Mouse (Mus musculus) forebrain, embryonic 10.5 days (tissue): Measurements from ENCODE around the gene Cux2. TPM values are rescaled to one million over a fixed set of nuclear protein-coding genes. Genes with fewer than 3 reads are reported as not detected.

ENCODE experiments used
- DNase-seq: peaks from one replicate; pipeline ENCODE4 v3.0.0-alpha.2; 2017; ENCODE audit warnings: low spot score; ENCODE audit errors: extremely low spot score
- H3K27ac ChIP-seq: fragments of 300-500 bp; sonication (generic); 2 replicates; pipeline ENCODE4 v1.5.1; 2016; ENCODE audit warnings: mild to moderate bottlenecking
- H3K27me3 ChIP-seq: fragments of 300-500 bp; sonication (generic); 2 replicates; pipeline ENCODE4 v1.6.1; 2016; ENCODE audit warnings: mild to moderate bottlenecking; ENCODE audit not compliant: poor library complexity, severe bottlenecking
- H3K36me3 ChIP-seq: fragments of 300-500 bp; sonication (generic); replicated peaks from 2 replicates; pipeline ENCODE4 v1.6.1; 2016; ENCODE audit warnings: mild to moderate bottlenecking, moderate library complexity
- H3K4me1 ChIP-seq: fragments of 300-500 bp; sonication (generic); 2 replicates; pipeline ENCODE4 v1.6.1; 2016
- H3K4me3 ChIP-seq: fragments of 300-500 bp; sonication (generic); 2 replicates; pipeline ENCODE4 v1.5.1; 2016; ENCODE audit warnings: mild to moderate bottlenecking, moderate library complexity
- H3K9me3 ChIP-seq: fragments of 300-500 bp; sonication (generic); 2 replicates; pipeline ENCODE4 v1.6.1; 2016; ENCODE audit warnings: mild to moderate bottlenecking, moderate library complexity
- WGBS: fragments of 180-500 bp; shearing (Covaris S2); methylation state at CpG from one replicate; pipeline ENCODE4 v1.1.7; 2016; 5-methylcytosine and 5-hydroxymethylcytosine counted together
- polyA plus RNA-seq: library from polyadenylated mRNA; unstranded; fragments of >200 nt; fragmentation: Nextera tagmentation; extraction: Ambion mirVana; gene quantifications from 2 replicates; pipeline ENCODE4 v1.2.1, GENCODE M21; 2016

Gene Cux2
- polyA plus RNA-seq, 1 experiment from 2014 or later: 6.5 TPM

- no peak overlapping the region for H3K4me3 ChIP-seq
- H3K9me3 ChIP-seq: no peaks in the 10 kb centered on the region
- DNase-seq: no peak
- H3K27me3 ChIP-seq: peaks cover 37% of the 10 kb centered on the region
- peaks cover 35% of the 10 kb centered on the region for H3K4me1 ChIP-seq
- WGBS: 86% methylated on average over 7 of the region's 7 CpGs
- H3K36me3 ChIP-seq: no peaks in the 10 kb centered on the region
- no peak overlapping the region for H3K27ac ChIP-seq
Observed at GRCm38 (mm10) chr5:121946657-121947245, 103.2 kb downstream of the Cux2 start.

- Histone ChIP-seq H3K4me1 (peaks cover 35% of the 10 kb centered on the region), H3K27ac (no peak overlapping the region), H3K9me3 (no peaks in the 10 kb centered on the region), H3K4me3 (no peak overlapping the region), H3K27me3 (peaks cover 37% of the 10 kb centered on the region), H3K36me3 (no peaks in the 10 kb centered on the region)
- WGBS: 53% methylated on average over 6 of the region's 6 CpGs
- DNase-seq: peak; percentile 70
Observed at GRCm38 (mm10) chr5:121945819-121946218, 104.1 kb downstream of the Cux2 start.

GRCm38 (mm10) chr5:121944021-121944790 lies 105.7 kb downstream of the Cux2 start:
- Histone ChIP-seq H3K9me3 (no peaks in the 10 kb centered on the region), H3K27me3 (peaks cover 26% of the 10 kb centered on the region), H3K4me1 (peaks cover 29% of the 10 kb centered on the region), H3K4me3 (no peak overlapping the region), H3K36me3 (no peaks in the 10 kb centered on the region), H3K27ac (0 out of 2 replicates have a peak overlapping the region, but pooled peaks have one; percentile 1)
- no peak for DNase-seq
- 91% methylated on average over 16 of the region's 16 CpGs for WGBS

- no peak overlapping the region for H3K4me3 ChIP-seq
- WGBS: 64% methylated on average over 7 of the region's 7 CpGs
- peaks cover 19% of the 10 kb centered on the region for H3K27me3 ChIP-seq
- no peaks in the 10 kb centered on the region for H3K36me3 ChIP-seq
- DNase-seq: no peak
- no peaks in the 10 kb centered on the region for H3K9me3 ChIP-seq
- no peak overlapping the region for H3K27ac ChIP-seq
- H3K4me1 ChIP-seq: peaks cover 29% of the 10 kb centered on the region
Observed at GRCm38 (mm10) chr5:121943472-121943871, 106.4 kb downstream of the Cux2 start.

GRCm38 (mm10) chr5:121938065-121938849 lies 111.6 kb downstream of the Cux2 start:
- peak overlapping the region; percentile 56; the same call in 1 of the 2 replicates for H3K27ac ChIP-seq
- H3K4me3 ChIP-seq: no peak overlapping the region
- no peaks in the 10 kb centered on the region for H3K9me3 ChIP-seq
- peaks cover 49% of the 10 kb centered on the region for H3K4me1 ChIP-seq
- no peak for DNase-seq
- WGBS: 34% methylated on average over 18 of the region's 18 CpGs
- peaks cover 24% of the 10 kb centered on the region for H3K27me3 ChIP-seq
- no peaks in the 10 kb centered on the region for H3K36me3 ChIP-seq

GRCm38 (mm10) chr5:121930261-121930660 lies 119.6 kb downstream of the Cux2 start:
- H3K27ac ChIP-seq: no peak overlapping the region
- H3K9me3 ChIP-seq: no peaks in the 10 kb centered on the region
- no peak overlapping the region for H3K4me3 ChIP-seq
- H3K4me1 ChIP-seq: peaks cover 66% of the 10 kb centered on the region
- H3K27me3 ChIP-seq: peaks cover 27% of the 10 kb centered on the region
- no peak for DNase-seq
- H3K36me3 ChIP-seq: no peaks in the 10 kb centered on the region
- WGBS: 85% methylated on average over 9 of the region's 9 CpGs

- peaks cover 44% of the 10 kb centered on the region for H3K27me3 ChIP-seq
- H3K27ac ChIP-seq: no peak overlapping the region
- no peak for DNase-seq
- H3K4me3 ChIP-seq: no peak overlapping the region
- 76% methylated on average over 17 of the region's 17 CpGs for WGBS
- H3K9me3 ChIP-seq: no peaks in the 10 kb centered on the region
- H3K4me1 ChIP-seq: peaks cover 71% of the 10 kb centered on the region
- no peaks in the 10 kb centered on the region for H3K36me3 ChIP-seq
Observed at GRCm38 (mm10) chr5:121928362-121929000, 121.4 kb downstream of the Cux2 start.

- H3K4me3 ChIP-seq: no peak overlapping the region
- 0% methylated on average over 2 of the region's 2 CpGs for WGBS
- no peak overlapping the region for H3K27ac ChIP-seq
- H3K36me3 ChIP-seq: no peaks in the 10 kb centered on the region
- no peak for DNase-seq
- peaks cover 64% of the 10 kb centered on the region for H3K27me3 ChIP-seq
- H3K9me3 ChIP-seq: no peaks in the 10 kb centered on the region
- peaks cover 61% of the 10 kb centered on the region for H3K4me1 ChIP-seq
Observed at GRCm38 (mm10) chr5:121926543-121926814, 123.4 kb downstream of the Cux2 start.

GRCm38 (mm10) chr5:121925751-121926542 lies 124.0 kb downstream of the Cux2 start:
- no peaks in the 10 kb centered on the region for H3K9me3 ChIP-seq
- peaks cover 64% of the 10 kb centered on the region for H3K27me3 ChIP-seq
- H3K27ac ChIP-seq: no peak overlapping the region
- H3K4me3 ChIP-seq: peak overlapping the region; percentile 41
- peaks cover 61% of the 10 kb centered on the region for H3K4me1 ChIP-seq
- WGBS: 19% methylated on average over 28 of the region's 28 CpGs
- no peak for DNase-seq
- H3K36me3 ChIP-seq: no peaks in the 10 kb centered on the region

GRCm38 (mm10) chr5:121925291-121925690 lies 124.6 kb downstream of the Cux2 start:
- 19% methylated on average over 23 of the region's 23 CpGs for WGBS
- no peak for DNase-seq

GRCm38 (mm10) chr5:121924423-121924822 lies 125.5 kb downstream of the Cux2 start:
- H3K4me1 ChIP-seq: peaks cover 56% of the 10 kb centered on the region

More at GRCm38 (mm10) chr5:121925291-121925690, 124.6 kb downstream of the Cux2 start:
- H3K4me3 ChIP-seq: peak overlapping the region; percentile 41
- H3K9me3 ChIP-seq: no peaks in the 10 kb centered on the region
- peaks cover 64% of the 10 kb centered on the region for H3K27me3 ChIP-seq
- H3K27ac ChIP-seq: no peak overlapping the region
- no peaks in the 10 kb centered on the region for H3K36me3 ChIP-seq
- H3K4me1 ChIP-seq: peaks cover 61% of the 10 kb centered on the region

More at GRCm38 (mm10) chr5:121924423-121924822, 125.5 kb downstream of the Cux2 start:
- no peak for DNase-seq
- Histone ChIP-seq H3K27me3 (peaks cover 64% of the 10 kb centered on the region), H3K4me3 (peak overlapping the region; percentile 41; the same call in 1 of the 2 replicates), H3K9me3 (no peaks in the 10 kb centered on the region), H3K36me3 (no peaks in the 10 kb centered on the region), H3K27ac (no peak overlapping the region)
- WGBS: 14% methylated on average over 9 of the region's 9 CpGs
